Mouse (Mus musculus): ENCODE results near the gene Parva. TPM values are rescaled to one million over a fixed set of nuclear protein-coding genes. Genes with fewer than 3 reads are reported as not detected.

Parva gene
- polyA plus RNA-seq (2014; fragmentation: Illumina TruSeq; extraction: RNeasy Lipid Tissue Mini Kit (QIAGEN cat#74804); ENCODE audit: low read depth, low replicate concordance): 81.8 TPM

DNA sequence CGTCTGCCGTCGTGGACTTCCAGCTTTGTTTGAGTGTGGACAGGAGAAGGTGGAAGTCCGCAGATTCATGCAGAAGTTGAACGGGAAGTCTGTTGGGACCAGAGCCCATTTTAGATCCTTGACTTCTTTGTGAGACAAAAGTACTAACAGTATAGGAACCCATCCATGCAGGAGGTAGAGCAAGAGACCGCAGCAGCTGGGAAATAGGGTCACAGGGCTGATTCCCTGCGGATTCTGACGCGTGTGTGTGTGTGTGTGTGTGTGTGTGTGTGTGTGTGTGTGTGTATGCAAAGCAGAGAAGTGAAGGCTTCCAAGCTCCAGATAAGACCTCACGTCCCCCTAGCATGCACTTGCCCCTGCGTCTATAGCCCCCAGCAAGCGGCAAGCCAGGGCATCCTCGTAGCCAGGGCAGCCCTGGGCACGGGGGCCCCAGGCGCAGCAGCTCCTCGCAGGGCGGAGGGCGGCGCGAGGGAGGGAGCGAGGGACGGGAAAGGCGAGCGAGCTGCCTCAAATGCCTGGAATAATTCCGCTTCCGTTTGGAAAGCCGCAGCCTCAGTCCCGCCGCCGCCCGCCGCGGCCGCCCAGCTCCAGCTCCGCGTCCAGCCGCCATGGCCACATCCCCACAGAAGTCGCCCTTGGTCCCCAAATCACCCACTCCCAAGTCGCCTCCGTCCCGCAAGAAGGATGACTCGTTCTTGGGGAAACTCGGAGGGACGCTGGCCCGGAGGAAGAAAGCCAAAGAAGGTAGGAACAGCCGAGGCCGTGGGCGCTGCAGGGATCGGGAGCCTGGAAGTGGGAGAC, at the start of gene Parva:
TSS of gene Parva (plus strand) at position 149 of the 801 bp plus-strand sequence.

Other genes with a start within 250 kb of the Parva start
- 5.1 TPM for gene Mical2, start 201.6 kb upstream of the Parva start, polyA plus RNA-seq (2014; fragmentation: Illumina TruSeq; extraction: RNeasy Lipid Tissue Mini Kit (QIAGEN cat#74804); ENCODE audit: low read depth, low replicate concordance)